Mouse (Mus musculus): Measurements from ENCODE around the gene Med16. TPM values are rescaled to one million over a fixed set of nuclear protein-coding genes. Genes with fewer than 3 reads are reported as not detected.

Med16 gene
- polyA plus RNA-seq, 1 experiment from 2014 or later = 42.0 TPM

GRCm38 (mm10) chr10:79920056-79920890 is 11.6 kb upstream of the Med16 start:
- H3K4me3 ChIP-seq (replicated peaks; ENCODE audit: low read length) = peak overlapping the region; percentile 19
- H3K36me3 ChIP-seq (replicated peaks; ENCODE audit: control insufficient read depth, insufficient read depth) = no peaks in the 10 kb centered on the region
- no peak for DNase-seq (ENCODE audit: low spot score)
- no peak overlapping the region for H3K9ac ChIP-seq
- ATAC-seq (ENCODE audit: low FRiP score) = 0 out of 2 replicates have a peak, but pooled peaks have one; percentile 7
- H3K4me1 ChIP-seq (replicated peaks; ENCODE audit: control insufficient read depth, insufficient read depth, low read length) = peaks cover 21% of the 10 kb centered on the region
- H3K27ac ChIP-seq = no peak overlapping the region
- H3K9me3 ChIP-seq (ENCODE audit: control insufficient read depth, low read length) = no peaks in the 10 kb centered on the region
- peak overlapping the region; percentile 48 for H3K4me2 ChIP-seq (replicated peaks)
- H3K27me3 ChIP-seq (ENCODE audit: control insufficient read depth, insufficient read depth, low read length) = peaks cover 64% of the 10 kb centered on the region
- 17% methylated on average over 26 of the region's 26 CpGs for WGBS

- Histone ChIP-seq H3K27ac (no peak overlapping the region), H3K4me2 (replicated peaks) (0 out of 2 replicates have a peak overlapping the region, but pooled peaks have one; percentile 1), H3K27me3 (ENCODE audit: control insufficient read depth, insufficient read depth, low read length) (peaks cover 64% of the 10 kb centered on the region), H3K4me3 (replicated peaks; ENCODE audit: low read length) (no peak overlapping the region), H3K9ac (no peak overlapping the region), H3K9me3 (ENCODE audit: control insufficient read depth, low read length) (no peaks in the 10 kb centered on the region), H3K36me3 (replicated peaks; ENCODE audit: control insufficient read depth, insufficient read depth) (no peaks in the 10 kb centered on the region), H3K4me1 (replicated peaks; ENCODE audit: control insufficient read depth, insufficient read depth, low read length) (peaks cover 26% of the 10 kb centered on the region)
- WGBS = 4% methylated on average over 21 of the region's 21 CpGs
- ATAC-seq (ENCODE audit: low FRiP score) (no peak), DNase-seq (ENCODE audit: low spot score) (no peak)
Observed at GRCm38 (mm10) chr10:79919251-79919849, 10.6 kb upstream of the Med16 start.

- DNase-seq (ENCODE audit: low spot score) = no peak
- peaks cover 60% of the 10 kb centered on the region for H3K27me3 ChIP-seq (ENCODE audit: control insufficient read depth, insufficient read depth, low read length)
- no peaks in the 10 kb centered on the region for H3K9me3 ChIP-seq (ENCODE audit: control insufficient read depth, low read length)
- no peak for ATAC-seq (ENCODE audit: low FRiP score)
- no peak overlapping the region for H3K27ac ChIP-seq
- no peak overlapping the region for H3K4me2 ChIP-seq (replicated peaks)
- H3K9ac ChIP-seq = no peak overlapping the region
- 6% methylated on average over 35 of the region's 35 CpGs for WGBS
- no peak overlapping the region for H3K4me3 ChIP-seq (replicated peaks; ENCODE audit: low read length)
- peaks cover 30% of the 10 kb centered on the region for H3K4me1 ChIP-seq (replicated peaks; ENCODE audit: control insufficient read depth, insufficient read depth, low read length)
- H3K36me3 ChIP-seq (replicated peaks; ENCODE audit: control insufficient read depth, insufficient read depth) = no peaks in the 10 kb centered on the region
Observed at GRCm38 (mm10) chr10:79918231-79919078, 9.7 kb upstream of the Med16 start.

- Histone ChIP-seq H3K27ac (no peak overlapping the region), H3K9me3 (ENCODE audit: control insufficient read depth, low read length) (no peaks in the 10 kb centered on the region), H3K36me3 (replicated peaks; ENCODE audit: control insufficient read depth, insufficient read depth) (no peaks in the 10 kb centered on the region), H3K4me2 (replicated peaks) (peak overlapping the region; percentile 80), H3K4me1 (replicated peaks; ENCODE audit: control insufficient read depth, insufficient read depth, low read length) (peaks cover 30% of the 10 kb centered on the region), H3K4me3 (replicated peaks; ENCODE audit: low read length) (peak overlapping the region; percentile 68), H3K9ac (no peak overlapping the region; the same call in 1 of the 2 replicates), H3K27me3 (ENCODE audit: control insufficient read depth, insufficient read depth, low read length) (peaks cover 52% of the 10 kb centered on the region)
- no peak for ATAC-seq (ENCODE audit: low FRiP score)
- 64% methylated on average over 5 of the region's 5 CpGs for WGBS
- no peak for DNase-seq (ENCODE audit: low spot score)
Observed at GRCm38 (mm10) chr10:79917532-79918100, 8.9 kb upstream of the Med16 start.

GRCm38 (mm10) chr10:79916808-79917531 is 8.2 kb upstream of the Med16 start, which contains the start of gene Kiss1r:
Gene Kiss1r, plus strand, starts transcription at chr10:79916971.
- peaks cover 30% of the 10 kb centered on the region for H3K4me1 ChIP-seq (replicated peaks; ENCODE audit: control insufficient read depth, insufficient read depth, low read length)
- ATAC-seq (ENCODE audit: low FRiP score) = peak; percentile 77
- 3% methylated on average over 42 of the region's 42 CpGs for WGBS

GRCm38 (mm10) chr10:79916081-79916480 is 7.4 kb upstream of the Med16 start:
- peak overlapping the region; percentile 68 for H3K4me3 ChIP-seq (replicated peaks; ENCODE audit: low read length)
- H3K9ac ChIP-seq = peak overlapping the region; percentile 93
- H3K36me3 ChIP-seq (replicated peaks; ENCODE audit: control insufficient read depth, insufficient read depth) = peaks cover 8% of the 10 kb centered on the region
- 6% methylated on average over 8 of the region's 8 CpGs for WGBS
- peaks cover 22% of the 10 kb centered on the region for H3K4me1 ChIP-seq (replicated peaks; ENCODE audit: control insufficient read depth, insufficient read depth, low read length)
- no peaks in the 10 kb centered on the region for H3K9me3 ChIP-seq (ENCODE audit: control insufficient read depth, low read length)
- H3K4me2 ChIP-seq (replicated peaks) = peak overlapping the region; percentile 80
- H3K27ac ChIP-seq = peak overlapping the region; percentile 74; the same call in 1 of the 2 replicates
- H3K27me3 ChIP-seq (ENCODE audit: control insufficient read depth, insufficient read depth, low read length) = peaks cover 37% of the 10 kb centered on the region
- ATAC-seq (ENCODE audit: low FRiP score) (no peak), DNase-seq (ENCODE audit: low spot score) (no peak)

More at GRCm38 (mm10) chr10:79916808-79917531, 8.2 kb upstream of the Med16 start, which contains the start of gene Kiss1r:
- peaks cover 45% of the 10 kb centered on the region for H3K27me3 ChIP-seq (ENCODE audit: control insufficient read depth, insufficient read depth, low read length)
- H3K27ac ChIP-seq = peak within 1 kb of the TSS; percentile 74
- no peaks in the 10 kb centered on the region for H3K9me3 ChIP-seq (ENCODE audit: control insufficient read depth, low read length)
- H3K4me2 ChIP-seq (replicated peaks) = peak within 1 kb of the TSS; percentile 80
- peak within 1 kb of the TSS; percentile 68 for H3K4me3 ChIP-seq (replicated peaks; ENCODE audit: low read length)
- DNase-seq (ENCODE audit: low spot score) = peak; percentile 83
- peak within 1 kb of the TSS; percentile 93 for H3K9ac ChIP-seq
- H3K36me3 ChIP-seq (replicated peaks; ENCODE audit: control insufficient read depth, insufficient read depth) = no peaks in the 10 kb centered on the region

GRCm38 (mm10) chr10:79914948-79915596 is 6.3 kb upstream of the Med16 start:
- H3K4me2 ChIP-seq (replicated peaks) = peak overlapping the region; percentile 80
- WGBS = 75% methylated on average over 7 of the region's 7 CpGs
- no peak overlapping the region for H3K27ac ChIP-seq
- DNase-seq (ENCODE audit: low spot score) = no peak
- H3K36me3 ChIP-seq (replicated peaks; ENCODE audit: control insufficient read depth, insufficient read depth) = peaks cover 16% of the 10 kb centered on the region
- no peak for ATAC-seq (ENCODE audit: low FRiP score)
- H3K4me3 ChIP-seq (replicated peaks; ENCODE audit: low read length) = no peak overlapping the region
- no peaks in the 10 kb centered on the region for H3K9me3 ChIP-seq (ENCODE audit: control insufficient read depth, low read length)
- H3K9ac ChIP-seq = peak overlapping the region; percentile 32; the same call in 1 of the 2 replicates
- H3K4me1 ChIP-seq (replicated peaks; ENCODE audit: control insufficient read depth, insufficient read depth, low read length) = peaks cover 18% of the 10 kb centered on the region
- peaks cover 27% of the 10 kb centered on the region for H3K27me3 ChIP-seq (ENCODE audit: control insufficient read depth, insufficient read depth, low read length)

Measured in hindbrain, embryonic 14.5 days (tissue).